Mouse (Mus musculus): ENCODE measurements around the gene Ppcs. TPM values are rescaled to one million over a fixed set of nuclear protein-coding genes. Genes with fewer than 3 reads are reported as not detected.

Ppcs gene
- polyA plus RNA-seq (2015; fragmentation: Nextera tagmentation; extraction: Ambion mirVana), result 21.9 and 23.3 TPM in 2 replicates

GRCm38 (mm10) chr4:119422294-119422964 is at the start of gene Ppcs, which contains the start of gene Zmynd12:
TSS of gene Ppcs (minus strand) at chr4:119422420.
TSS of gene Zmynd12 (plus strand) at chr4:119422814.
- Histone ChIP-seq H3K27me3 (no peaks in the 10 kb centered on the region), H3K36me3 (0 out of 2 replicates have a peak, but pooled peaks cover 7% of the 10 kb centered on the region), H3K9me3 (no peaks in the 10 kb centered on the region), H3K4me3 (peak within 1 kb of the TSS; percentile 73), H3K4me1 (replicated peaks) (peaks cover 20% of the 10 kb centered on the region), H3K4me2 (peak within 1 kb of the TSS; percentile 90), H3K9ac (peak within 1 kb of the TSS; percentile 89), H3K27ac (replicated peaks) (peak within 1 kb of the TSS; percentile 90)
- WGBS, result under 1% methylated on average over 52 of the region's 52 CpGs
- peak; percentile 96 for ATAC-seq (ENCODE audit: low read depth)

GRCm38 (mm10) chr4:119467720-119468380 is 45.6 kb upstream of the Ppcs start:
- Histone ChIP-seq H3K9me3 (no peaks in the 10 kb centered on the region), H3K4me1 (replicated peaks) (peaks cover 18% of the 10 kb centered on the region), H3K27me3 (no peaks in the 10 kb centered on the region), H3K4me3 (no peak overlapping the region), H3K36me3 (0 out of 2 replicates have a peak, but pooled peaks cover 4% of the 10 kb centered on the region), H3K4me2 (no peak overlapping the region), H3K9ac (no peak overlapping the region), H3K27ac (replicated peaks) (no peak overlapping the region)
- WGBS, result 87% methylated on average over 16 of the region's 16 CpGs
- no peak for ATAC-seq (ENCODE audit: low read depth)

GRCm38 (mm10) chr4:119465841-119466240 is 43.6 kb upstream of the Ppcs start:
- whole genome bisulfite sequencing, result 88% methylated on average over 5 of the region's 5 CpGs
- Histone ChIP-seq H3K9me3 (no peaks in the 10 kb centered on the region), H3K27ac (replicated peaks) (no peak overlapping the region), H3K27me3 (no peaks in the 10 kb centered on the region), H3K4me1 (replicated peaks) (peaks cover 38% of the 10 kb centered on the region), H3K9ac (no peak overlapping the region), H3K4me3 (no peak overlapping the region), H3K36me3 (0 out of 2 replicates have a peak, but pooled peaks cover 4% of the 10 kb centered on the region), H3K4me2 (no peak overlapping the region)
- ATAC-seq (ENCODE audit: low read depth), result no peak

GRCm38 (mm10) chr4:119463756-119464419 is 41.7 kb upstream of the Ppcs start:
- Histone ChIP-seq H3K9ac (no peak overlapping the region), H3K27me3 (no peaks in the 10 kb centered on the region), H3K27ac (replicated peaks) (peak overlapping the region; percentile 91), H3K4me1 (replicated peaks) (peaks cover 46% of the 10 kb centered on the region), H3K4me3 (no peak overlapping the region), H3K36me3 (0 out of 2 replicates have a peak, but pooled peaks cover 4% of the 10 kb centered on the region), H3K9me3 (no peaks in the 10 kb centered on the region), H3K4me2 (no peak overlapping the region)
- ATAC-seq (ENCODE audit: low read depth), result no peak
- WGBS, result 64% methylated on average over 13 of the region's 13 CpGs

GRCm38 (mm10) chr4:119462858-119463755 is 40.9 kb upstream of the Ppcs start:
- Histone ChIP-seq H3K27ac (replicated peaks) (peak overlapping the region; percentile 91), H3K27me3 (no peaks in the 10 kb centered on the region), H3K4me3 (no peak overlapping the region), H3K4me1 (replicated peaks) (peaks cover 46% of the 10 kb centered on the region), H3K4me2 (peak overlapping the region; percentile 19), H3K36me3 (0 out of 2 replicates have a peak, but pooled peaks cover 3% of the 10 kb centered on the region), H3K9me3 (no peaks in the 10 kb centered on the region), H3K9ac (peak overlapping the region; percentile 41; the same call in 1 of the 2 replicates)
- 33% methylated on average over 11 of the region's 11 CpGs for WGBS
- peak; percentile 72 for ATAC-seq (ENCODE audit: low read depth)

- H3K9me3 ChIP-seq, result no peaks in the 10 kb centered on the region
- H3K4me2 ChIP-seq, result peak overlapping the region; percentile 19
Measured at GRCm38 (mm10) chr4:119462457-119462856, 40.2 kb upstream of the Ppcs start.

GRCm38 (mm10) chr4:119460728-119461141 is 38.5 kb upstream of the Ppcs start:
- WGBS, result 13% methylated on average over 8 of the region's 8 CpGs
- H3K9ac ChIP-seq, result no peak overlapping the region; the same call in 1 of the 2 replicates
- H3K4me3 ChIP-seq, result no peak overlapping the region

More at GRCm38 (mm10) chr4:119462457-119462856, 40.2 kb upstream of the Ppcs start:
- H3K4me1 ChIP-seq (replicated peaks), result peaks cover 46% of the 10 kb centered on the region
- peak overlapping the region; percentile 91 for H3K27ac ChIP-seq (replicated peaks)
- 0 out of 2 replicates have a peak, but pooled peaks have one; percentile 4 for ATAC-seq (ENCODE audit: low read depth)
- H3K4me3 ChIP-seq, result no peak overlapping the region
- no peaks in the 10 kb centered on the region for H3K36me3 ChIP-seq
- no peaks in the 10 kb centered on the region for H3K27me3 ChIP-seq
- H3K9ac ChIP-seq, result peak overlapping the region; percentile 41; the same call in 1 of the 2 replicates
- 87% methylated on average over 3 of the region's 3 CpGs for WGBS

GRCm38 (mm10) chr4:119460296-119460695 is 38.1 kb upstream of the Ppcs start:
- H3K27ac ChIP-seq (replicated peaks), result peak overlapping the region; percentile 91
- H3K9ac ChIP-seq, result no peak overlapping the region; the same call in 1 of the 2 replicates
- ATAC-seq (ENCODE audit: low read depth), result peak; percentile 32; the same call in 1 of the 2 replicates
- H3K4me3 ChIP-seq, result no peak overlapping the region
- H3K4me1 ChIP-seq (replicated peaks), result peaks cover 46% of the 10 kb centered on the region
- 60% methylated on average over 5 of the region's 5 CpGs for WGBS
- H3K27me3 ChIP-seq, result no peaks in the 10 kb centered on the region
- H3K9me3 ChIP-seq, result no peaks in the 10 kb centered on the region
- 0 out of 2 replicates have a peak overlapping the region, but pooled peaks have one; percentile 29 for H3K4me2 ChIP-seq
- no peaks in the 10 kb centered on the region for H3K36me3 ChIP-seq

More at GRCm38 (mm10) chr4:119460728-119461141, 38.5 kb upstream of the Ppcs start:
- Histone ChIP-seq H3K27ac (replicated peaks) (peak overlapping the region; percentile 91), H3K4me1 (replicated peaks) (peaks cover 46% of the 10 kb centered on the region), H3K9me3 (no peaks in the 10 kb centered on the region), H3K36me3 (no peaks in the 10 kb centered on the region), H3K27me3 (no peaks in the 10 kb centered on the region), H3K4me2 (peak overlapping the region; percentile 29; the same call in 1 of the 2 replicates)
- ATAC-seq (ENCODE audit: low read depth), result peak; percentile 79

- Histone ChIP-seq H3K4me2 (no peak overlapping the region), H3K4me3 (no peak overlapping the region), H3K9me3 (no peaks in the 10 kb centered on the region), H3K27me3 (no peaks in the 10 kb centered on the region), H3K27ac (replicated peaks) (peak overlapping the region; percentile 61), H3K9ac (no peak overlapping the region), H3K36me3 (no peaks in the 10 kb centered on the region), H3K4me1 (replicated peaks) (peaks cover 11% of the 10 kb centered on the region)
- 13% methylated on average over 6 of the region's 6 CpGs for WGBS
- peak; percentile 64 for ATAC-seq (ENCODE audit: low read depth)
Measured at GRCm38 (mm10) chr4:119453533-119453932, 31.3 kb upstream of the Ppcs start.

GRCm38 (mm10) chr4:119453128-119453527 is 30.9 kb upstream of the Ppcs start:
- WGBS, result 67% methylated on average over 5 of the region's 5 CpGs
- no peak overlapping the region for H3K4me3 ChIP-seq
- ATAC-seq (ENCODE audit: low read depth), result 0 out of 2 replicates have a peak, but pooled peaks have one; percentile 22
- H3K4me1 ChIP-seq (replicated peaks), result peaks cover 11% of the 10 kb centered on the region
- H3K4me2 ChIP-seq, result no peak overlapping the region
- no peak overlapping the region for H3K9ac ChIP-seq
- H3K9me3 ChIP-seq, result no peaks in the 10 kb centered on the region
- H3K27me3 ChIP-seq, result no peaks in the 10 kb centered on the region
- H3K36me3 ChIP-seq, result no peaks in the 10 kb centered on the region
- H3K27ac ChIP-seq (replicated peaks), result peak overlapping the region; percentile 61

- no peak overlapping the region for H3K9ac ChIP-seq
- H3K4me2 ChIP-seq, result no peak overlapping the region
- no peak for ATAC-seq (ENCODE audit: low read depth)
- 77% methylated on average over 7 of the region's 7 CpGs for WGBS
- H3K4me1 ChIP-seq (replicated peaks), result peaks cover 11% of the 10 kb centered on the region
- H3K36me3 ChIP-seq, result no peaks in the 10 kb centered on the region
- H3K9me3 ChIP-seq, result no peaks in the 10 kb centered on the region
- no peak overlapping the region for H3K27ac ChIP-seq (replicated peaks)
- H3K27me3 ChIP-seq, result no peaks in the 10 kb centered on the region
- H3K4me3 ChIP-seq, result no peak overlapping the region
Measured at GRCm38 (mm10) chr4:119450436-119450835, 28.2 kb upstream of the Ppcs start.

Measured in neural tube, embryonic 13.5 days (tissue).